Mouse (Mus musculus): ENCODE results near the gene Cfap65. TPM values are rescaled to one million over a fixed set of nuclear protein-coding genes. Genes with fewer than 3 reads are reported as not detected.

The Cfap65 gene
- polyA plus RNA-seq, 1 experiment from 2014 or later, result 0.27 TPM

DNA sequence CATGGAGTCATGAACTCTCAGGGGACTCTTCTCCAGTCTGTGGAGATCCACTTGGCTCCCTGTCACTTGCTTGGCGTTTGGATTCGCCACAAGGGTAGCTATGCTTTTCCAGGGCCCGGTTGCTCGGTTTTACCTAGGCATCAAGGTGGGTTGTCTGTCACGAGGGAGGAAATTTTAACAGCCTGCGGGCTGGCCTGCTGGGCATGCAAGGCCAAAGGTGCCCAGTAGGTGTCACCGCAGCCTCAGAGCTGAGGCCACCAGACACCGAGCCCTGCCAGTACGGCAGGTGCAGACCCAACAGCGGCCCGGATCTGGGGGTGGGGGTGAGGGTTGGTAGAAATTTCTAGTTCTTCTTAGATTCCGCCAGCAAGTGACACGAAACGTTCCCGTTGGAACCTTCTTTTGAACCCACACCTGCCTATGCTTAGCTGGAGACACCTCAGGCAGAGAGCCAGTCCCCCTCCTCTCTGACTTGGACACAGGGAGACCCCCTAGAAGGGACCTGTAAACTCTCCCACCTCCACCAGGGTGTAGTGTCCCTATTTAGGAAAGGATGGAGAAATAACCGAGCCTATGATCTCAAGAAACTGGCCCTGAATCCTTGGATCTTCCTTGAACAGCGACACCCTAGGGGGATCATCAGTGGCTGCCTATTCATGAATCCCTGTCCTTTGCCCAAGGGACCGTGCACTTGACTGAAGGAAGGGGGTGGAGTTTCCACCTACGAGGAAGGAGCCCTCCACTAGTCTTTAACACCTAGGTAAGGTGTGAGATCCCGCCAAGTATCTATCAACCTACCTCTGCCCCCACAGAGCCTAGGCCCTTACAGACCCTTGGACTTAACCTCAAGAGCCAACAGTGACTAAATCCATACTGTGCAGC is 13.6 kb upstream of the Cfap65 start:
- WGBS, result 2% methylated on average over 20 of the region's 20 CpGs
- peak; percentile 88 for DNase-seq (ENCODE audit: low spot score)
- H3K36me3 ChIP-seq (ENCODE audit: control insufficient read depth, insufficient read depth, low read length), result no peaks in the 10 kb centered on the region
- peaks cover 11% of the 10 kb centered on the region for H3K4me1 ChIP-seq (replicated peaks; ENCODE audit: control insufficient read depth, insufficient read depth, low read length)
- ATAC-seq (replicated peaks; ENCODE audit: low FRiP score, low TSS enrichment, low read depth), result peak; percentile 51
- peak overlapping the region; percentile 46 for H3K4me3 ChIP-seq (ENCODE audit: low read depth, low read length)
- peak overlapping the region; percentile 80; the same call in 1 of the 2 replicates for H3K27ac ChIP-seq (ENCODE audit: low read depth)
- peak overlapping the region; percentile 62 for H3K4me2 ChIP-seq (ENCODE audit: low read length)
- peak overlapping the region; percentile 68 for H3K9ac ChIP-seq (ENCODE audit: low read length)
- H3K27me3 ChIP-seq (replicated peaks; ENCODE audit: control insufficient read depth, insufficient read depth, low read length), result peaks cover 80% of the 10 kb centered on the region
- H3K9me3 ChIP-seq (ENCODE audit: control insufficient read depth, low read length), result no peaks in the 10 kb centered on the region

DNA sequence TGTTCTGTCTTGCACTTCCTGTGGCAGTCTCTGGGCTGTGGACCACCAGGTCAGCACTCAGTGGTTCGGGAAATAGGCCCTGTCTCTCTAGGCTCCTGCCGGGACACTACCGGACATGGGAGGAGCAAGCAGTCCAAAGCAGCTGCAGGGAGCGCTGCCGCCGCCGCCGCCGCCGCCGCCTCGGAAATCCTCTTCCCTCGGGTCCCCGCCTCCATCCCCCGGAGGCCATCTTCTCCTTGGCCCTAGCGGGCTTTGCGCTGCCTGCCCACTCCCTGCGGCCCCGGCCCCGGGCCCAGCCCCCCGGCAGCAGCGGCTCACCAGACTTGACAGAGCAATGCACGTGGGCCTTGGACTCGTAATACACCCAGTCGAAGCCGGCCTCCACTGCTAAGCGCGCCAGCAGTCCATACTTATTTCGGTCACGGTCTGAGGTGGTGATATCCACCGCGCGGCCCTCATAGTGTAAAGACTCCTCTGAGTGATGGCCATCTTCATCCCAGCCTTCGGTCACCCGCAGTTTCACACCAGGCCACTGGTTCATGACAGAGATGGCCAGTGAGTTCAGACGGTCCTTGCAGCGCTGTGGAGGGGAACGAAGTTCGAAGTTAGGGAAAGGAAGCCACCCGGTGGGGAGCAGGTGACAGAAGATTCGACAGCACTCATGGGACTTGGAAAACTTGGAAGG is 12.7 kb upstream of the Cfap65 start:
- H3K4me2 ChIP-seq (ENCODE audit: low read length), result peak overlapping the region; percentile 62
- no peaks in the 10 kb centered on the region for H3K36me3 ChIP-seq (ENCODE audit: control insufficient read depth, insufficient read depth, low read length)
- 3% methylated on average over 40 of the region's 41 CpGs for WGBS
- H3K27ac ChIP-seq (ENCODE audit: low read depth), result no peak overlapping the region
- peak overlapping the region; percentile 46 for H3K4me3 ChIP-seq (ENCODE audit: low read depth, low read length)
- DNase-seq (ENCODE audit: low spot score) (no peak), ATAC-seq (replicated peaks; ENCODE audit: low FRiP score, low TSS enrichment, low read depth) (no peak)
- H3K9me3 ChIP-seq (ENCODE audit: control insufficient read depth, low read length), result no peaks in the 10 kb centered on the region
- H3K27me3 ChIP-seq (replicated peaks; ENCODE audit: control insufficient read depth, insufficient read depth, low read length), result peaks cover 71% of the 10 kb centered on the region
- H3K9ac ChIP-seq (ENCODE audit: low read length), result peak overlapping the region; percentile 32; the same call in 1 of the 2 replicates
- peaks cover 11% of the 10 kb centered on the region for H3K4me1 ChIP-seq (replicated peaks; ENCODE audit: control insufficient read depth, insufficient read depth, low read length)

- ATAC-seq (replicated peaks; ENCODE audit: low FRiP score, low TSS enrichment, low read depth) (peak; percentile 81), DNase-seq (ENCODE audit: low spot score) (no peak)
- Histone ChIP-seq H3K4me2 (ENCODE audit: low read length) (no peak overlapping the region), H3K27me3 (replicated peaks; ENCODE audit: control insufficient read depth, insufficient read depth, low read length) (peaks cover 11% of the 10 kb centered on the region), H3K36me3 (ENCODE audit: control insufficient read depth, insufficient read depth, low read length) (no peaks in the 10 kb centered on the region), H3K4me3 (ENCODE audit: low read depth, low read length) (no peak overlapping the region), H3K9me3 (ENCODE audit: control insufficient read depth, low read length) (no peaks in the 10 kb centered on the region), H3K4me1 (replicated peaks; ENCODE audit: control insufficient read depth, insufficient read depth, low read length) (no peaks in the 10 kb centered on the region), H3K27ac (ENCODE audit: low read depth) (peak overlapping the region; percentile 62), H3K9ac (ENCODE audit: low read length) (no peak overlapping the region)
- 47% methylated on average over 12 of the region's 12 CpGs for WGBS
Observed at GRCm38 (mm10) chr1:74941651-74942360, 6.4 kb upstream of the Cfap65 start.

- ATAC-seq (replicated peaks; ENCODE audit: low FRiP score, low TSS enrichment, low read depth) (no peak), DNase-seq (ENCODE audit: low spot score) (no peak)
- H3K27ac ChIP-seq (ENCODE audit: low read depth), result no peak overlapping the region
- no peak overlapping the region for H3K4me2 ChIP-seq (ENCODE audit: low read length)
- H3K9me3 ChIP-seq (ENCODE audit: control insufficient read depth, low read length), result no peaks in the 10 kb centered on the region
- 0 out of 2 replicates have a peak, but pooled peaks cover 3% of the 10 kb centered on the region for H3K4me1 ChIP-seq (replicated peaks; ENCODE audit: control insufficient read depth, insufficient read depth, low read length)
- H3K4me3 ChIP-seq (ENCODE audit: low read depth, low read length), result no peak overlapping the region
- H3K36me3 ChIP-seq (ENCODE audit: control insufficient read depth, insufficient read depth, low read length), result no peaks in the 10 kb centered on the region
- WGBS, result 13% methylated on average over 3 of the region's 3 CpGs
- H3K27me3 ChIP-seq (replicated peaks; ENCODE audit: control insufficient read depth, insufficient read depth, low read length), result 0 out of 2 replicates have a peak, but pooled peaks cover 9% of the 10 kb centered on the region
- H3K9ac ChIP-seq (ENCODE audit: low read length), result no peak overlapping the region
Observed at GRCm38 (mm10) chr1:74939762-74940161, 4.4 kb upstream of the Cfap65 start.

DNA sequence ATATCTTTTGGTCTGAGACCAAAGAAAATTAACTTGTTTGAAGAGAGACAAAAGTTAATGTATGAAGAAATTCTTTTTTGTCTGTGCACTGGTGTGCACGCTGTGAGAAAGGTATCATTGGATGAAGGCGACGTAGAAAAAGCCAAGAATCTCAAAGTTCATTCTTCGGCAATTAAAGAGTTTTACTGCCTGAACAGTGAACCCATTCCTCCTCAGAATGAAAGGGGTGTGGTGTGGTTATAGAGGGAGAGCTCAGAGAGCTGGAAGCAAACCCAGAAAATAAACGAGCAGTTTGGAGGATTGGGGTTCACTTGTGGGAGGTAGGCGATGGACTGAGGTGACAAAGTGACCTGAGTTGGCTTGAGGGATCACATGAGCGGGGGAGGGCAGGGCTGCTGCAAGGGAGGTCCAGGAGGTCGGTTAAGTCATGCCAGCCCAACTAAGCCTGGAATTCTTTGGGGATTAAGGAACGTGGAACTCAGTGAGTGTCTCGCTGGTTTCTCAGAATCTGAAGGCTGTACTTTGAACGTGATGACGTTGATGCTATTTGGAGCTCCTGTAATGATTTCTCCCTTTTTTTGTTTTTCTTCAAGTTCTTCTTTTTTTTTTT is 927 bp upstream of the Cfap65 start:
- ATAC-seq (replicated peaks; ENCODE audit: low FRiP score, low TSS enrichment, low read depth) (no peak), DNase-seq (ENCODE audit: low spot score) (peak; percentile 63)
- Histone ChIP-seq H3K9me3 (ENCODE audit: control insufficient read depth, low read length) (no peaks in the 10 kb centered on the region), H3K4me3 (ENCODE audit: low read depth, low read length) (no peak overlapping the region), H3K36me3 (ENCODE audit: control insufficient read depth, insufficient read depth, low read length) (no peaks in the 10 kb centered on the region), H3K4me1 (replicated peaks; ENCODE audit: control insufficient read depth, insufficient read depth, low read length) (0 out of 2 replicates have a peak, but pooled peaks cover 3% of the 10 kb centered on the region), H3K27ac (ENCODE audit: low read depth) (no peak overlapping the region), H3K4me2 (ENCODE audit: low read length) (peak overlapping the region; percentile 2; the same call in 1 of the 2 replicates), H3K9ac (ENCODE audit: low read length) (no peak overlapping the region), H3K27me3 (replicated peaks; ENCODE audit: control insufficient read depth, insufficient read depth, low read length) (peaks cover 19% of the 10 kb centered on the region; the same call in 1 of the 2 replicates)
- 39% methylated on average over 12 of the region's 12 CpGs for WGBS

DNA sequence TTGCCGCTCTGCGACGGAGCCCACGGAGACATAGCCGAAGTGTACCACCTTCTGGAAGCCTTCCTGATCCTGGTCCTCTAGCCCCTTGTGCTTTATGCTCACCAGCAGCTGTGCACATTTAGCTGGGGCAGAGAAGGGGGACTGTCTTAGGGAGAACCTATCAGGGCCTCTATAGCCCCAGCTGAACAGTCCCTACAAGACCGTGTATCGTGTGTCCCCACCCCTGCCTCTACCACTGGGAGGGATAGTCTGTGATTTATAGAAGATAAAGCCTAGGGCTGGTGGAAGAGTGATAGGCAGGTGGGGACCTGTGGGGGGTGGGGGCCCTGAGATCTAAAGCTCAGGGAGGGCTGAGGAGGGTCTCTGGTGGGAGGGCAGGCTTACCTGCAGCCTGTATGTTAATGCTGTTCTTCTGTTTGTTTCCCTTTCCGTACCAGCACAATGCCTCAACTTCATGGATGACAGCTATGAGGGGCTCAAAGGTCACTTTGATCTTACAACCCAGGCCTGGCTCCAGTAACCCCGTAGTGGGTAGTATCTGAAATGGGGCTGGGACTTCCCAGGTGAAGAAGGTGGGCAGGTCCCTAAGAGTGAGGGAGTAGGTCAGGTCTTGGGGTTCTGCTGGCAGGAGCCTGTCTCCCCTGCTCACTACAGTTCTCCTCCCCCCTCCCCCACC is 7.6 kb downstream of the Cfap65 start:
- DNase-seq (ENCODE audit: low spot score) (no peak), ATAC-seq (replicated peaks; ENCODE audit: low FRiP score, low TSS enrichment, low read depth) (no peak; the same call in 1 of the 2 replicates)
- Histone ChIP-seq H3K9me3 (ENCODE audit: control insufficient read depth, low read length) (no peaks in the 10 kb centered on the region), H3K4me1 (replicated peaks; ENCODE audit: control insufficient read depth, insufficient read depth, low read length) (no peaks in the 10 kb centered on the region), H3K27me3 (replicated peaks; ENCODE audit: control insufficient read depth, insufficient read depth, low read length) (0 out of 2 replicates have a peak, but pooled peaks cover 3% of the 10 kb centered on the region), H3K4me3 (ENCODE audit: low read depth, low read length) (no peak overlapping the region), H3K9ac (ENCODE audit: low read length) (no peak overlapping the region), H3K36me3 (ENCODE audit: control insufficient read depth, insufficient read depth, low read length) (no peaks in the 10 kb centered on the region), H3K27ac (ENCODE audit: low read depth) (no peak overlapping the region), H3K4me2 (ENCODE audit: low read length) (no peak overlapping the region)
- 78% methylated on average over 9 of the region's 9 CpGs for WGBS

DNA sequence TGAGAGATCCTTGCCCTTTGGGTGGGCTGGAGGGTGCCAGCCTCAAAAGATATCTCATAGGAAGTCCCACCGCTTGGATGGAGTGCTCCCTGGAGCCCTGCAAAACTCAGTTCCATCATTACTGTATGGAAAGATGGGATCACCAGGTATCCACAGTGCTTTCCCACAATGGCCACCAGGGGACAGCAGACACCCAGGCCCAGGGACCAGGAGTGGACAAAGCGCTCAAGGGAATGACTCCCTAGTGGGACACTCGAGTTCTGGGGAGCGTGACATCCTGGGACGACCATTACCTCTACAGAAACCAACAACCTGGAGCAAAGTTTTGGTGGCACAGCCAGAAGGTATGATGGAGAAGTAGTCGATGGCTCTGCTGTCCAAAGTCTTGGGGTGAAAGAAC is 8.7 kb downstream of the Cfap65 start:
- 0 out of 2 replicates have a peak, but pooled peaks have one; percentile 56 for ATAC-seq (replicated peaks; ENCODE audit: low FRiP score, low TSS enrichment, low read depth)
- H3K9ac ChIP-seq (ENCODE audit: low read length), result no peak overlapping the region
- H3K9me3 ChIP-seq (ENCODE audit: control insufficient read depth, low read length), result no peaks in the 10 kb centered on the region
- H3K4me2 ChIP-seq (ENCODE audit: low read length), result no peak overlapping the region
- H3K36me3 ChIP-seq (ENCODE audit: control insufficient read depth, insufficient read depth, low read length), result no peaks in the 10 kb centered on the region
- H3K27me3 ChIP-seq (replicated peaks; ENCODE audit: control insufficient read depth, insufficient read depth, low read length), result no peaks in the 10 kb centered on the region
- no peak overlapping the region for H3K4me3 ChIP-seq (ENCODE audit: low read depth, low read length)
- H3K4me1 ChIP-seq (replicated peaks; ENCODE audit: control insufficient read depth, insufficient read depth, low read length), result no peaks in the 10 kb centered on the region
- H3K27ac ChIP-seq (ENCODE audit: low read depth), result no peak overlapping the region
- WGBS, result 43% methylated on average over 6 of the region's 6 CpGs
- DNase-seq (ENCODE audit: low spot score), result peak; percentile 73

All from intestine, embryonic 14.5 days (tissue).